Mouse (Mus musculus): ENCODE data around the gene Ttbk2. TPM values are rescaled to one million over a fixed set of nuclear protein-coding genes. Genes with fewer than 3 reads are reported as not detected.

The Ttbk2 gene
- polyA plus RNA-seq, 1 experiment, result 0.67 TPM

- peak overlapping the region; percentile 95 for H3K27ac ChIP-seq (ENCODE audit: control insufficient read depth, insufficient read depth, low read depth, low read length, poor library complexity)
- H3K4me1 ChIP-seq (ENCODE audit: control insufficient read depth, insufficient read depth, low read length), result no peaks in the 10 kb centered on the region; the same call in 1 of the 2 replicates
- under 1% methylated on average over 50 of the region's 50 CpGs for WGBS
- peak overlapping the region; percentile 100 for H3K4me3 ChIP-seq (replicated peaks; ENCODE audit: control insufficient read depth, low read depth, low read length)
- TF ChIP-seq CTCF (IDR thresholded peaks at IDR 0.05; ENCODE audit: control insufficient read depth, insufficient read depth, low read length), result no peak
- TF ChIP-seq POLR2A (IDR thresholded peaks at IDR 0.05; ENCODE audit: borderline replicate concordance, control insufficient read depth, low read depth, low read length), result no peak
These were observed 119.7 kb downstream of the Ttbk2 start for GRCm38 (mm10) chr2:120730639-120731166.

DNA sequence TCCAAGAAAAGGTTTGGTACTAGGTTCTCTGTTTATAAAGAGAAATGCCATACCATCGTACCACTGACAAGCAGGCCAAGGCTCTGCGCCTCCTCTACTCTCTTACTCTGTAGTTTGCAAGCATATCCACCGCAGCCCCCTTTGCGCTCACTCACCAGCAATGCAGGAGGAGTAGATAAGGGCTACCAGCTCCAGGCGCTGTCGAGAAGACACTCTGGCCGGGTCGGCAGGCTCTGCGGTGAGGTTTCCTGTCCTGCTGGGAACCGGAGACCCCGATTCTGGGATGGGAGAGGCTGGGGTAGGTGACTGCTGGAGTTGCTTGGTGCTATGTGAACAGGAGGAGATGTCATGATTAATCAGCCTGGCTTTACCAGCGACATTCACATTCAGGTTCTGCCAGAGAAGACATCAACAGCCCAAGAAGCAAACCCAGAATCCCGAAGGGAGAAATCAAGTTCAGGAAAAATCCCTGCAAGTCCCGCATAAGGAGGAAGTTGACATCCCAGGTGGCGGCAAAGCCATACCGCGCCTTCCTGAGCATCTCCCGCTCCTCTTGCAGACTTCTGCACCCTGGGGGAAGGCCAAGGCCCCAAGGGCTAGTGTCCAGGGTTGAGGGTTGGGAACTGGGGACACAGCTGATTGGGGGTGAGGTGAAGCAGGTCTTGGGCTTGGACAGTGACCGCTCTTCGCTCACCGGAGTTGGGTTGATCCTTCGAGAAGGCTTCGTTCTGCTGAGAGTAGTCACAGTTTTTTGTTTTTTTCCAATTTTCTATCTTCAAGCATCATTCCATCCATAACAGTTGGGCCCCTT, 120.4 kb downstream of the Ttbk2 start:
- TF ChIP-seq CTCF (IDR thresholded peaks at IDR 0.05; ENCODE audit: control insufficient read depth, insufficient read depth, low read length), result no peak
- no peak overlapping the region for H3K27ac ChIP-seq (ENCODE audit: control insufficient read depth, insufficient read depth, low read depth, low read length, poor library complexity)
- no peaks in the 10 kb centered on the region; the same call in 1 of the 2 replicates for H3K4me1 ChIP-seq (ENCODE audit: control insufficient read depth, insufficient read depth, low read length)
- H3K4me3 ChIP-seq (replicated peaks; ENCODE audit: control insufficient read depth, low read depth, low read length), result peak overlapping the region; percentile 100
- 21% methylated on average over 23 of the region's 23 CpGs for WGBS

GRCm38 (mm10) chr2:120724176-120724575, 126.2 kb downstream of the Ttbk2 start:
- Histone ChIP-seq H3K4me1 (ENCODE audit: control insufficient read depth, insufficient read depth, low read length) (no peaks in the 10 kb centered on the region), H3K4me3 (replicated peaks; ENCODE audit: control insufficient read depth, low read depth, low read length) (no peak overlapping the region), H3K27ac (ENCODE audit: control insufficient read depth, insufficient read depth, low read depth, low read length, poor library complexity) (no peak overlapping the region)
- 49% methylated on average over 6 of the region's 6 CpGs for WGBS
- no peak for TF ChIP-seq CTCF (IDR thresholded peaks at IDR 0.05; ENCODE audit: control insufficient read depth, insufficient read depth, low read length)
- TF ChIP-seq POLR2A (IDR thresholded peaks at IDR 0.05; ENCODE audit: borderline replicate concordance, control insufficient read depth, low read depth, low read length), result no peak

- no peak overlapping the region for H3K4me3 ChIP-seq (replicated peaks; ENCODE audit: control insufficient read depth, low read depth, low read length)
- no peaks in the 10 kb centered on the region for H3K4me1 ChIP-seq (ENCODE audit: control insufficient read depth, insufficient read depth, low read length)
- H3K27ac ChIP-seq (ENCODE audit: control insufficient read depth, insufficient read depth, low read depth, low read length, poor library complexity), result no peak overlapping the region
- WGBS, result 68% methylated on average over 4 of the region's 4 CpGs
- TF ChIP-seq POLR2A (IDR thresholded peaks at IDR 0.05; ENCODE audit: borderline replicate concordance, control insufficient read depth, low read depth, low read length) (no peak), CTCF (IDR thresholded peaks at IDR 0.05; ENCODE audit: control insufficient read depth, insufficient read depth, low read length) (no peak)
These were observed 126.8 kb downstream of the Ttbk2 start for GRCm38 (mm10) chr2:120723621-120724020.

GRCm38 (mm10) chr2:120722491-120722890, 127.9 kb downstream of the Ttbk2 start:
- 80% methylated on average over 8 of the region's 8 CpGs for WGBS
- no peak overlapping the region for H3K27ac ChIP-seq (ENCODE audit: control insufficient read depth, insufficient read depth, low read depth, low read length, poor library complexity)
- TF ChIP-seq CTCF (IDR thresholded peaks at IDR 0.05; ENCODE audit: control insufficient read depth, insufficient read depth, low read length), result no peak
- no peak for TF ChIP-seq POLR2A (IDR thresholded peaks at IDR 0.05; ENCODE audit: borderline replicate concordance, control insufficient read depth, low read depth, low read length)
- H3K4me1 ChIP-seq (ENCODE audit: control insufficient read depth, insufficient read depth, low read length), result no peaks in the 10 kb centered on the region
- H3K4me3 ChIP-seq (replicated peaks; ENCODE audit: control insufficient read depth, low read depth, low read length), result no peak overlapping the region

- TF ChIP-seq POLR2A (IDR thresholded peaks at IDR 0.05; ENCODE audit: borderline replicate concordance, control insufficient read depth, low read depth, low read length) (no peak), CTCF (IDR thresholded peaks at IDR 0.05; ENCODE audit: control insufficient read depth, insufficient read depth, low read length) (no peak)
- Histone ChIP-seq H3K4me1 (ENCODE audit: control insufficient read depth, insufficient read depth, low read length) (no peaks in the 10 kb centered on the region), H3K4me3 (replicated peaks; ENCODE audit: control insufficient read depth, low read depth, low read length) (no peak overlapping the region), H3K27ac (ENCODE audit: control insufficient read depth, insufficient read depth, low read depth, low read length, poor library complexity) (no peak overlapping the region)
- whole genome bisulfite sequencing, result 90% methylated on average over 2 of the region's 2 CpGs
These were observed 128.5 kb downstream of the Ttbk2 start for GRCm38 (mm10) chr2:120721911-120722310.

- no peak overlapping the region for H3K27ac ChIP-seq (ENCODE audit: control insufficient read depth, insufficient read depth, low read depth, low read length, poor library complexity)
- WGBS, result 92% methylated on average over 6 of the region's 6 CpGs
- no peak overlapping the region for H3K4me3 ChIP-seq (replicated peaks; ENCODE audit: control insufficient read depth, low read depth, low read length)
- no peaks in the 10 kb centered on the region for H3K4me1 ChIP-seq (ENCODE audit: control insufficient read depth, insufficient read depth, low read length)
- TF ChIP-seq CTCF (IDR thresholded peaks at IDR 0.05; ENCODE audit: control insufficient read depth, insufficient read depth, low read length) (no peak), POLR2A (IDR thresholded peaks at IDR 0.05; ENCODE audit: borderline replicate concordance, control insufficient read depth, low read depth, low read length) (no peak)
These were observed 129.6 kb downstream of the Ttbk2 start for GRCm38 (mm10) chr2:120720821-120721220.

GRCm38 (mm10) chr2:120718496-120718895, 131.9 kb downstream of the Ttbk2 start:
- TF ChIP-seq POLR2A (IDR thresholded peaks at IDR 0.05; ENCODE audit: borderline replicate concordance, control insufficient read depth, low read depth, low read length) (no peak), CTCF (IDR thresholded peaks at IDR 0.05; ENCODE audit: control insufficient read depth, insufficient read depth, low read length) (no peak)
- H3K4me1 ChIP-seq (ENCODE audit: control insufficient read depth, insufficient read depth, low read length), result no peaks in the 10 kb centered on the region
- H3K27ac ChIP-seq (ENCODE audit: control insufficient read depth, insufficient read depth, low read depth, low read length, poor library complexity), result no peak overlapping the region
- no peak overlapping the region for H3K4me3 ChIP-seq (replicated peaks; ENCODE audit: control insufficient read depth, low read depth, low read length)
- 89% methylated on average over 8 of the region's 8 CpGs for WGBS

Measured in bone marrow, adult 2 months (tissue).